Mouse (Mus musculus) embryonic facial prominence, embryonic 14.5 days (tissue): ENCODE results near the gene Clec4b2. TPM values are rescaled to one million over a fixed set of nuclear protein-coding genes. Genes with fewer than 3 reads are reported as not detected.
"Not testable (repeated sequence)": the region's sequence is repeated elsewhere in the genome, so short reads cannot be mapped to it uniquely, and the experiment has no call there.

Source experiments
- ATAC-seq: fragments of 200-750 bp; cut with Nextera tagmentation; 2 replicates; pipeline ENCODE4 v1.8.0; 2017; ENCODE audit warnings: low read depth, moderate number of reproducible peaks, moderate TSS enrichment
- DNase-seq: peaks from one replicate; pipeline ENCODE4 v3.0.0-alpha.2; 2015; ENCODE audit warnings: low spot score
- H3K27ac ChIP-seq: fragments of 300-500 bp; sonication (generic); replicated peaks from 2 replicates; pipeline ENCODE4 v1.5.1; 2014; ENCODE audit warnings: low read depth, mild to moderate bottlenecking, low read length, moderate library complexity
- H3K27me3 ChIP-seq: fragments of 300-500 bp; sonication (generic); replicated peaks from 2 replicates; pipeline ENCODE4 v1.6.1; 2014; ENCODE audit warnings: low read length; ENCODE audit not compliant: control insufficient read depth, insufficient read depth
- H3K36me3 ChIP-seq: fragments of 300-500 bp; sonication (generic); 2 replicates; pipeline ENCODE4 v1.6.1; 2014; ENCODE audit warnings: low read length, mixed read lengths; ENCODE audit not compliant: control insufficient read depth, insufficient read depth
- H3K4me1 ChIP-seq: fragments of 300-500 bp; sonication (generic); 2 replicates; pipeline ENCODE4 v1.6.1; 2014; ENCODE audit warnings: antibody characterized with exemption, low read length; ENCODE audit not compliant: control insufficient read depth, insufficient read depth
- H3K4me2 ChIP-seq: fragments of 300-500 bp; sonication (generic); 2 replicates; pipeline ENCODE4 v1.6.1; 2014; ENCODE audit warnings: low read depth, mild to moderate bottlenecking, low read length, moderate library complexity, mixed read lengths
- H3K4me3 ChIP-seq: fragments of 300-500 bp; sonication (generic); 2 replicates; pipeline ENCODE4 v1.5.1; 2014; ENCODE audit warnings: low read depth, mild to moderate bottlenecking, low read length
- H3K9ac ChIP-seq: fragments of 300-500 bp; sonication (generic); 2 replicates; pipeline ENCODE4 v1.6.1; 2014; ENCODE audit warnings: low read depth, mild to moderate bottlenecking, low read length, moderate library complexity, mixed read lengths
- H3K9me3 ChIP-seq: fragments of 300-500 bp; sonication (generic); 2 replicates; pipeline ENCODE4 v1.6.1; 2016; ENCODE audit warnings: low read length; ENCODE audit not compliant: control insufficient read depth
- WGBS: fragments of 180-500 bp; shearing (Covaris S2); extraction: QIAGEN DNeasy Blood & Tissue Kit; methylation state at CpG from one replicate; pipeline ENCODE4 v1.1.7; 2014; 5-methylcytosine and 5-hydroxymethylcytosine counted together
- polyA plus RNA-seq: library from polyadenylated mRNA; unstranded; fragments of >200 nt; fragmentation: Nextera tagmentation; extraction: Ambion mirVana; gene quantifications from 2 replicates; pipeline ENCODE4 v1.2.1, GENCODE M21; 2014

Clec4b2 gene
- polyA plus RNA-seq, 1 experiment from 2014 or later, result not detected

- Histone ChIP-seq H3K4me2 (no peak overlapping the region), H3K36me3 (no peaks in the 10 kb centered on the region), H3K4me1 (no peaks in the 10 kb centered on the region), H3K27ac (no peak overlapping the region), H3K9ac (no peak overlapping the region), H3K27me3 (no peaks in the 10 kb centered on the region), H3K9me3 (no peaks in the 10 kb centered on the region), H3K4me3 (no peak overlapping the region)
- WGBS, result 78% methylated on average over 1 of the region's 1 CpGs
- DNase-seq (no peak), ATAC-seq (no peak)
These were observed 34.7 kb downstream of the Clec4b2 start for GRCm38 (mm10) chr6:123207187-123208076.

- DNase-seq, ATAC-seq, H3K9ac ChIP-seq: not testable (repeated sequence)
These were observed 35.4 kb downstream of the Clec4b2 start for GRCm38 (mm10) chr6:123208077-123208439.

GRCm38 (mm10) chr6:123211726-123212125 lies 39.0 kb downstream of the Clec4b2 start:
- ATAC-seq (no peak), DNase-seq (no peak)
- no peak overlapping the region for H3K4me2 ChIP-seq
- H3K36me3 ChIP-seq, result no peaks in the 10 kb centered on the region
- no peak overlapping the region for H3K9ac ChIP-seq
- WGBS, result 81% methylated on average over 1 of the region's 1 CpGs
- no peaks in the 10 kb centered on the region for H3K27me3 ChIP-seq
- no peaks in the 10 kb centered on the region for H3K4me1 ChIP-seq
- no peaks in the 10 kb centered on the region for H3K9me3 ChIP-seq
- no peak overlapping the region for H3K27ac ChIP-seq
- no peak overlapping the region for H3K4me3 ChIP-seq

More at GRCm38 (mm10) chr6:123208077-123208439, 35.4 kb downstream of the Clec4b2 start:
- H3K9me3 ChIP-seq, H3K36me3 ChIP-seq, H3K4me3 ChIP-seq, H3K4me2 ChIP-seq, H3K4me1 ChIP-seq, H3K27ac ChIP-seq, H3K27me3 ChIP-seq: not testable (repeated sequence)

- 66% methylated on average over 2 of the region's 2 CpGs for WGBS
- Histone ChIP-seq H3K9me3 (no peaks in the 10 kb centered on the region), H3K27ac (no peak overlapping the region), H3K4me3 (no peak overlapping the region), H3K9ac (no peak overlapping the region), H3K27me3 (no peaks in the 10 kb centered on the region), H3K4me2 (no peak overlapping the region), H3K36me3 (no peaks in the 10 kb centered on the region), H3K4me1 (no peaks in the 10 kb centered on the region)
- DNase-seq (no peak), ATAC-seq (no peak)
These were observed 55.0 kb downstream of the Clec4b2 start for GRCm38 (mm10) chr6:123227519-123228166.

GRCm38 (mm10) chr6:123229644-123230043 lies 57.0 kb downstream of the Clec4b2 start, which contains the start of gene Clec4n:
TSS of gene Clec4n (plus strand) at chr6:123229843.
- DNase-seq, result no peak
- WGBS, result 72% methylated on average over 3 of the region's 3 CpGs
- H3K9me3 ChIP-seq, result no peaks in the 10 kb centered on the region; the same call in 1 of the 2 replicates

GRCm38 (mm10) chr6:123231149-123231548 lies 58.5 kb downstream of the Clec4b2 start:
- no peaks in the 10 kb centered on the region for H3K4me1 ChIP-seq
- WGBS, result 72% methylated on average over 2 of the region's 2 CpGs
- peaks cover 3% of the 10 kb centered on the region for H3K9me3 ChIP-seq
- H3K4me2 ChIP-seq, result no peak overlapping the region
- ATAC-seq (no peak), DNase-seq (no peak)
- H3K27ac ChIP-seq, result no peak overlapping the region
- no peak overlapping the region for H3K9ac ChIP-seq
- no peak overlapping the region for H3K4me3 ChIP-seq
- H3K36me3 ChIP-seq, result no peaks in the 10 kb centered on the region
- H3K27me3 ChIP-seq, result no peaks in the 10 kb centered on the region

More at GRCm38 (mm10) chr6:123229644-123230043, 57.0 kb downstream of the Clec4b2 start, which contains the start of gene Clec4n:
- Histone ChIP-seq H3K9ac (no peak within 1 kb of the TSS), H3K36me3 (no peaks in the 10 kb centered on the region), H3K4me2 (no peak within 1 kb of the TSS), H3K27ac (no peak within 1 kb of the TSS), H3K4me1 (no peaks in the 10 kb centered on the region), H3K4me3 (no peak within 1 kb of the TSS), H3K27me3 (no peaks in the 10 kb centered on the region)
- no peak for ATAC-seq

- Histone ChIP-seq H3K4me3 (no peak overlapping the region), H3K27ac (no peak overlapping the region), H3K36me3 (no peaks in the 10 kb centered on the region), H3K4me2 (no peak overlapping the region), H3K27me3 (no peaks in the 10 kb centered on the region), H3K9me3 (peaks cover 3% of the 10 kb centered on the region), H3K9ac (no peak overlapping the region), H3K4me1 (no peaks in the 10 kb centered on the region)
- ATAC-seq, result no peak
- no peak for DNase-seq
These were observed 64.9 kb downstream of the Clec4b2 start for GRCm38 (mm10) chr6:123237582-123237981.

- Histone ChIP-seq H3K27me3 (no peaks in the 10 kb centered on the region), H3K9ac (no peak overlapping the region), H3K36me3 (no peaks in the 10 kb centered on the region), H3K4me3 (no peak overlapping the region), H3K4me1 (no peaks in the 10 kb centered on the region), H3K9me3 (0 out of 2 replicates have a peak, but pooled peaks cover 3% of the 10 kb centered on the region), H3K4me2 (no peak overlapping the region), H3K27ac (no peak overlapping the region)
- DNase-seq (no peak), ATAC-seq (no peak)
- WGBS, result 82% methylated on average over 5 of the region's 5 CpGs
These were observed 71.5 kb downstream of the Clec4b2 start for GRCm38 (mm10) chr6:123244201-123244600.
